Mouse (Mus musculus) kidney, adult 8-10 months (tissue): Measurements from ENCODE around the gene Jph3.

Experiments
- DNase-seq, 2 experiments: peaks; one replicate each; pipeline ENCODE4 v3.0.0; 2022

Gene Jph3

GRCm38 (mm10) chr8:121842064-121842955 is 112.9 kb downstream of the Jph3 start:
- no peak for DNase-seq

- no peak for DNase-seq
Measured at GRCm38 (mm10) chr8:121843184-121843733, 113.8 kb downstream of the Jph3 start.
